Mouse (Mus musculus) left cerebral cortex, adult 18-20 months (tissue): ENCODE results near the gene Npat. TPM values are rescaled to one million over a fixed set of nuclear protein-coding genes. Genes with fewer than 3 reads are reported as not detected.

Experiments used
- DNase-seq, 2 experiments: peaks; one replicate each; pipeline ENCODE4 v3.0.0; 2021 to 2022; ENCODE audit warnings: low spot score in 2 of 2, mixed read lengths in 1 of 2
- long read RNA-seq, 2 experiments: library from polyadenylated mRNA; stranded (forward); transcript quantifications; one replicate each; pipeline ENCODE4 v2.0.0; 2021
- total RNA-seq, 2 experiments: library from RNA; stranded (reverse); gene quantifications; 2 replicates each; pipeline ENCODE4 v1.2.3; 2021

Npat gene
- total RNA-seq = 10 to 100 TPM; 18.9 to 22.0 TPM
- long read RNA-seq, experiment 1, full-length matches to known transcripts = 3 of 6 reads
- long read RNA-seq, experiment 1, partial matches to known transcripts = 1 of 6 reads
- long read RNA-seq, experiment 1, other reads (novel, unspliced or antisense) = 2 of 6 reads
- long read RNA-seq, experiment 2, partial matches to known transcripts = 0 of 1 reads
- long read RNA-seq, experiment 2, other reads (novel, unspliced or antisense) = 1 of 1 reads

DNA sequence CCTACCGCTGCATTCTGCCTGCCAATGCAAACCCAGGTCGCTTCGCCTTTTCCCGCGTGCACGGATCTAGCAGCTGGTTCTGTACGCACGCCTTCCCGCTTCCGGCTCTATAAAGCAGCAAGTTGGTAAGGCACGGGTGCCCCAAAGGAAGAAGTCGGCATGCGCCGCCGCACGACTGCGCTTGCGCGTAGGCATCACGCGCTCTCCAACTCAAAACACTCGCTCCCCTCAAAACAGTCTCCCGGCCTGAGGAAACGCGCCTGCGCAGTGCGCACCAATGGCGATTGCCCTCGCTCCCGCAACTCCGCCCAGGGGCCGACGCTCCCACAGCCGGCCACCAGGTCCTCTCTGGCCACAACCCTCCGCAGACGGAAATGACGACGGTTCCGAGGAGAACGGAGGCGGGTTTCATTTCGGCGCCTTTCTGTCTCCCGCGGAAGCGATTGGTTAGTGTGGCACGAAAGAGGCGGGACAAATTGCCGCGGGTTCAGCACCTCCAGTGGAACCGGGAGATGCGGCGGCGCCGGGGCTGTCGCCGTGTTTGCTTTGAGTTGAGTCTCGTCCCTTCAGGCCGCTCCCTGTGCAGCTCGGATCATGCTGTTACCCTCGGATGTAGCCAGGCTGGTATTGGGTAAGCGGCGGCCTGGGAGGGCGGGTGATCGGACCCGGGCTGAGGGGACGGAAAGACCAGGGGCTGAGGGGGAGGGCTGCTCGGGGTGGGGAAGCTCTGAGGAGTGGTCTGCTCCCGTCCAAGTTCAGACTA lies at the start of gene Npat, which contains the start of gene Atm:
Npat (plus strand) TSS at position 490 of the 763 bp plus-strand sequence.
Atm (minus strand) TSS at position 183 of the 763 bp plus-strand sequence.
- DNase-seq = peak; percentile 99 to 100

DNA sequence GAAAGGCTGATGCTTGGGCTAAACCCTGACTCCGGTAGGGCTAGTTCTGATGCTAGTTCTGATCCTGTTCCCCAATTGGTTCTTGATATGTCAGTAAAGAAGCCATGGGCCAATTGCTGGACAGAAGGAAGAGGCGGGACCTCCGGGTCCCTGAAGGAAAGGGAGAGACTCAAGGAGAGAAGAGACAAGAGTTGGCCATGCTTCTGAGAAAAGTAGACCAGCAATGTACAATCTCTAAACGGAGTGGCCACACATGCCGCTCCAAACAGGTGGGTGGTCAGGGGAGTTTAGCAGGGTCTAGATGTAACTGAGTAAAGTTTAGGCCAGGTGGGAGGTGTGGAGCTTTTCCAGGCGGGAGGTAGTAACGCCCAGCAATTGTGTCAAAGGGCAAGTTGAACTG lies 28.8 kb upstream of the Npat start:
- DNase-seq = no peak

DNA sequence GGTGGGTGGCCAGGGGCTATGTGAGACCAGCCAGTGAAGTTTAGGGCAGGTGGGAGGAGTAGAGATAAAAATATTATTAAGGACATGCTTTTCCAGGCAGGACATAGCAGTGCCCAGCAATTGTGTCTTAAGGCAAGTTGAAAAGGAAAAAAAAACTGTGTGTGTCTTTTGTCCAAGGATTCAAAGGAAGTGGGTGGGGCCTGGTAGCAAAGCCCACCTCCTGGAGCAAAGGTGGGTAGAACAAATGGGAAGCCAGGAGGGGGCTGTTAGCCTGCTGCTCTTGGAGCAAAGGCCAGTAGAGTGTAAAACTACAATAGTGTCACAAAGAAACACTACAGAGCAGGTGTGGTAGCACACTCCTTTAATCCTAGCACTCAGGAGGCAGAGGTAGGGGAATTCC lies 22.8 kb upstream of the Npat start:
- DNase-seq = no peak

DNA sequence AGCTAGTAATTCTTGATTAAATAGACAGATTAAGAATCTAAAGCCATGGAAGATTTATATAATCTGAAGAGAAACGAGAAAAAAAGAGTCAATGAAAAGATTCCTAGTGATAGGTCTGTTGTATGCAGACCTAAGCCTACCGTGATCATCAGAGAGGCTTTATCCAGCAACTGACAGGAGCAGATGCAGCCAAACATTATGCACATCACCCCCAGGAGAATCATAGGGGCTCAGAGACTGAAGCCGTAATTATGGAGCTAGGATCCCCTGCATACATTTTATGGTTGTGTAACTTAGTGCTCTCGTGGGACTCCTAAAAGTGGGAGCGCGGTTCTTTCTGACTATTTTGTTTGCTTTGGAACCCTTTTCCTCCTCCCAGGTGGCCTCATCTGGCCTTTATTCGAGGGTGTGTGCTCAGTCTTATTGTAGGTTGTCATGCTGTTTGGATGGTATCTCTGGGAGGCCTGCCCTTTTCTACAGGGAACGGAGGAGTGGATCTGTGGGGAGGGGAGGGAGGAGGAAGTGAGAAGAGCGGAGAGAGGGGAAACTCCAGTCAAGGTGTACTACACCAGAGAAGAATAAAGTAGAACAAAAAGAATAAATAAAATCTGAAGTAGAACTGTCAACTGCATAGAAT lies 19.4 kb upstream of the Npat start:
- DNase-seq = no peak

DNA sequence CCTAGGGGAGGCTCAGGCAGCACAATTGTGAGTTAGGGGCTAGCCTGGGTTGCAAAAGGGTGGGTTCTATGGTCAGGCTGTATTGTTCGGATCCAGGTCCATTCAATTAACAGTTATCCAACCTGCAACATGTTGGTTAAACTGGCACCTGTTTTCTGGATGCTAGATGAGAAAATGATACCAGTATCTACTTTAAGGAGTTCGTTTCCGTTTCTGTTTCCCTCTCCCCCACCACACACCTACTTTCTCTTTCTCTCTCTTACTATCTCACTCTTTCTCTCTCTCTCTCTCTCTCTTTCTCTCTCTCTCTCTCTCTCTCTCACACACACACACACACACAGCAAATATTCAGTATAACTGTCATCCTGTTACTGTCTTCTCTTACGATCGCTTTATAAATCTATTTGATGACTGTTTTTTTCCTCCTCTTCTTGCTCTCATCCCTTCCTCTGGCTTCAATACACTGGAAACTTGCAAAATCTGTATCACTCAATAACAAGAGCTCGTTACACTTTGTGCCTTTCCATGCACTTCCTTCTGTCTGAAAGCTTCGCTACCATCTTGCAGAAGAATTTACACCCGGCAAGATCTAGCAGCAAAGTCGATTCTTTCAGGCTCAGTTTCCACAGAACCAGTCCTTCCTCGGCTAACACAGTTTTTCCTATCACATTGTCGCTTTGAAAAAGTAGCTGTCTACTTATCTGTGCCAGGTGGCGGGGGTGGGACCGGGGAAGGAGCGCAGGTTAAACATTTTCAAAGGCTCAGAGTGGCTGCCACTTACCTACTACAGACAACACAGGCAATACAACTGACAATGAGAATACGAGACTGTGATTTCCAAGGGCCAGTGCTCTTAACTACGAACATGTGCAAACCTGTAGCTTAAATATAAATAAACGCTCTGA lies 1.2 kb upstream of the Npat start:
- peak in 1 of 2 experiments; percentile 2 for DNase-seq

DNA sequence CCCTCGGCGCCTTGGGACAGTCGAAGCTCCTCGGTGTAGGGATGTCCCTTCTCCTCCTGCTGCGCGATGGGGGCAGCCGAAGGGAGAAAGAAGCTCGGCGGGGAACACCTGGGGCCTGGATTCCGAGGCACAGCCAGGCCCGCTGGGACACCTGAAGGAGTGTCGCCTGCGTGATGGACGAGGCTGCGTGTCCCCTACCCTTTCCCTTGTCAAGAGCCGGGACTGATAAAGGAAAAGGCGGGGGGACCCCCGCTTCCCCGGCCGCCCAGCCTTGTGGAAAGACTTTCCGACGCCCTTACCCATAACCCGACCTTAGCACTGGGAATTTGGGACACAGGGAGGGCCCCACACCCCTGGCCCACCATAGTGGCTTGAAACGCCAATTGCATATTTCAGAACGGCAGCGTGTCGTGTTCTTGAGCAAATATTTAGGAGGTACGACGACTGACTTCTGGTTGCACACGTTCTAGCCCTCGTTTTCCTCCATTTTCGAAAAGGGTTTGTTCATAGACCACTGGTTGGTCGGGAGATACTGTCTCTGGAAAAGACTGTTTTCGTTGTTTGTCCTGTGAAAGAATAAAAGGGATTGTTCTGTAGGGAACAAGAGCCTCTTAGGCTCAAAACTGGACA lies 604 bp downstream of the Npat start:
- DNase-seq = peak; percentile 1 to 14

DNA sequence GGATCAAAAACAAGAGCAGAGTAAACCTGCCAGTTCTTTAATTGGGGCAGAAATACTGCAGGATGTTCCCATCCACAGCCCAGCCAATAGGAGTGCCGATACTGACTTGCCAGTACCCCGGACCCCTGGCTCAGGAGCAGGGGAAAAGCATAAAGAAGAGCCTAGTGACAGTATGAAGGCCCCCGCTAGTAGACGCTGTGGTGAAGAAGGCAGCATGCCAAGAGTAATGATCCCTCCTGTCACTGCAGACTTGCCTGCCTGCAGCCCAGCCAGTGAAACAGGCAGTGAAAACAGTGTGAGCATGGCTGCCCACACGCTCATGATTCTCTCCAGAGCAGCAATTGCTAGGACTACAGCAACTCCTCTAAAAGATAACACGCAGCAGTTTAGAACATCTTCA lies 33.8 kb downstream of the Npat start:
- peak; percentile 23 to 43 for DNase-seq

DNA sequence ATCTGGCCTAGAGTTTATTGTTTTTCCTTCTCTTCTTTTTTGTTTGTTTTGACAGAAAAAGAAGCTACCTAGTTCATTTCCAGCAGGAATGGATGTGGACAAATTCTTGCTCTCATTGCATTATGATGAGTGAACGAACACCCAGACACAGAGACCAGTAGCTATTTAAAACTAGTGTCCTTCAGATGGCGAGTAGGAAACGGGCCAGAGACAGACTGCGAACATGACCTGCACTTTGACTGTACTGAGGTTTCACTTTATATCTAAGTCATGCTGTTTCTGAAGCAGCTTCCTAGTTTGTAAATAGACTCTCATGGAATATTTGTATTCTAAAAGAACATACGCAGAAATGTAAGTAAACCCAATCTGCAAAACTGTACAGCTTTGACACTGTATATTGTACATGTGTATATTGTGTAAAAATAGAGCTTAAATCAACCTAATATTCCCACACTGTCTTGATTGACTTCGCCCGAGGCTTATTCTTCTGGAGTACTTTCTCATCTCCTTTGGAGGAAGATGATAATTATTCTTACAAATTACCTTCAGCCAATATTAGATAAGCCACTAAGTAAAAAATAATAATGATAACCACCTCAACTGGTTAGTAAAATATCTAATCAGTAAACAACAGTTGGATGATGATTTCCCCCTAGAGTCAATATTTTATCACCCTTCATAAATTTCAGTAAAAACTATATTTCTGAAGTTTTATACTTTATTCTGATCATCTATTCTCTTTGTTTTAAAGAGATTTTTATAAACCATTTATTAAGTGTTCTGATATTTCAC lies 35.9 kb downstream of the Npat start:
- DNase-seq = no peak

DNA sequence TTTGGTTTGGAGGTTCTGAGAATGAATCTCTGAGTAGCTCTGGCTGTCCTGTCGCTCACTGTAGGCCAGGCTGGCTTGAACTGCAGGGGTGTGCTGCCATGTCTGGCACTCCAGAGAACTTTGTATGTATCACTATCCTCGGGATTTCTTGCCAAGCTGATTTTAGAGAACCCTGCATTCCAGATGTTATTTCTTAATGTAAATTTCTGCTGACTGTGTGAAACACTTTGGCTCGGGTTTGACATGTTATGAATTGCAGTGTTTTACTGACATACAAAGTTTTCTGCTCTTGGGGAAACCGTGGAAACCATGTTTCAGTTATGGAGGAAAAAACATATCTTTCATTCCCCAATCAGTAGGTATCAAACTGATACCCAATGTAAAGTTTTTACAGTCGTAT lies 38.9 kb downstream of the Npat start:
- DNase-seq = no peak

DNA sequence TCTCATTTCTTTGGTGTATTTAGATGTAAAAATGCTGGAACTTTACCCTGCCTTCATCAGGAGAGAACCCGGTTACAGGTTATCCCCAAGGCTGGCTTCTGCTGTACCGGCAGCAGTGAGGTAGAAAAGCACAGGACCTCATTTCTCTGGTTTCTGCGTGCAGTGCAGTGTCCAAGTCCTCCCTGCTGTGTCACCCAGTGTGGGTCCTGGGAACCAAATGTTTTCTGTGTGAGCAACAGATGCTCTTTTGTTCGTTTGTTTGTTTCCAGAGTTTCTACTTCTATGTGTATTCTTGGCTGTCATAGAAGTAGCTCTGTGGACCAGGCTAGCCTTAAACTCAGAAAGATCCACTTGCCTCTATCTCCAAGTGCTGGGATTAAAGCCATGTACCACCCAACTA lies 45.0 kb downstream of the Npat start:
- no peak for DNase-seq

DNA sequence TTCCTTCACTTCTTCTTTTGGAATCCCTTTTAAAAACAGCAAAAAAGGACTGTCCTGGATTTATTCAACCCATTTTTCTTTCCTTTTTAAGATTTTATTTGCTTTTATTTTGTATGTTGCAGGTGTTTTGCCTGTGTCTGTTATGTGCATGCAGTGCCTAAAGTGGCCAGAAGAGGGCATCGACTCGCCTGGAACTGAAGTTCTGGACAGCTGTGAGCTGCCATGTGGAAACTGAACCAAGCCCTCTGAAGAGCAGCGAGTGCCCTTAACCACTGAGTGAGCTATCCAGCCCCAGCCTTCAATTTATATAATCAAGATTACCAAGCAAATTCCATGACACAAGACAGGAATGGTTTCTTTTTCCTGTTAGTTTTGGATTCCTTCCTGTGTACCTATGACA lies 57.9 kb downstream of the Npat start:
- DNase-seq = peak; percentile 32 to 57

DNA sequence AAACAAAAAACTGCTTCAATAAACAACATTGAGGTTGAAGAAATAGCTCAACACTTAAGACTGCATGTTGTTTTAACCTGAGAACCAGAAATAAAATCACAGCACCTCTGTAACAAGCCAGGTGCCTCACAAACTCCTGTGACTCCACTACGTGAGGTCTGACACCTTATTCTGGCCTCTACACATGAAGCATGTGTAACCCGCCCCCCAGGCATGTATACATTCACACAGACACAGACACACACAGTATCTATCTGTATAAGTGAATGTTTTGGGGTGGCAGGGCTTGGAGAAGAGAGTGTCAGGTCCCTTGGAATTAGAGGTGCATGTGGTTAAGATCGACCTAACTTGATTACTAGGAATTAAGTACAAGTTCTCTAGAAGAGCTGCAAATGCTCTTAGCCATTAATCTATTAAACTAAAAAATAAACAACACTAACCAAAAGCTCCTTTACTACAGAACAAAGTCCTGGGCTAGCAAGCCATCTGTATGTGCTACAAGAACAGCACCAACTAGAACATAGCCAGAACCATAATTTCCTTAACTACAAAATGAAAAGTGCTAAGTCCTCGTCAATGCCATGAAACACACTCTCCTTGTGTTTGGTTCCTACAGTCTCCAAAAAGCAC lies 60.2 kb downstream of the Npat start:
- no peak for DNase-seq

DNA sequence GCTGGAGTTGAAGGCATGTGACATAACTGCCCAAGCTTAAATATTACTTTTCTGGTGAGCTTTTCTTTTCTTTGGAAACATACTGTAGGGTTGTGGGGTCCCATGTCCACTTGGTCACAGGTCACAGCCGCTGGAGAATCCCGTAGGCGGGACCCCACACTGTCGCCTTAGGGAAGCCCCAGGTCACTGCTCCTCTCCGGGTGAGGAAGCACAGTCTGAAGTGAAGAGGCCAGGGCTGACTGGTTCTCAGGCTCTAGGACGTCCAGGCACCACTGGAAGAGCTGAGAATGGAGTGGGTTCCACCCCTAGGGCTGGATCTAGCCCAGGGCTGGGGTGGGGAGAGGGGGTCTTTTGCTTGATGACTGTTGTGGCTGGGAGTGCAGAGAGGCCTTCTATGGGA lies 61.8 kb downstream of the Npat start:
- no peak for DNase-seq

DNA sequence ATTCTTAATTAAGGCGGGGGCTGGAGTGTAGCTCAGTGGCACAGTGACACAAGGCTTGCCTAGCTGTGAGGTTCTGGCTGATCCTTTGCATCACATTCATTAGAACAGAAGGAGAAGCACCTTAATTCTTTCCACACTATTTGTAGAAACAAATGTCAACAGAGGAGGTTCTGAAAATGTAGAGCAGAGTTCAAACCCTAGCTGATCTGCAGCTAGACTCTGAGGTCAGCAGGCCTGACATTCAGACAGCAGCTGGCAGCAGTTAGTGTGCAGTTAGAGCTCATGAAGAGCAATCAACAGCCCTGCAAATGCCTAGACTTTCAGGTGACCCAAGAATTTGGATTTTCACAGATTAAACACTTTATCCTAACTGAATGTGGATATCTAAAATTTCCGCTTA lies 64.7 kb downstream of the Npat start:
- no peak for DNase-seq

DNA sequence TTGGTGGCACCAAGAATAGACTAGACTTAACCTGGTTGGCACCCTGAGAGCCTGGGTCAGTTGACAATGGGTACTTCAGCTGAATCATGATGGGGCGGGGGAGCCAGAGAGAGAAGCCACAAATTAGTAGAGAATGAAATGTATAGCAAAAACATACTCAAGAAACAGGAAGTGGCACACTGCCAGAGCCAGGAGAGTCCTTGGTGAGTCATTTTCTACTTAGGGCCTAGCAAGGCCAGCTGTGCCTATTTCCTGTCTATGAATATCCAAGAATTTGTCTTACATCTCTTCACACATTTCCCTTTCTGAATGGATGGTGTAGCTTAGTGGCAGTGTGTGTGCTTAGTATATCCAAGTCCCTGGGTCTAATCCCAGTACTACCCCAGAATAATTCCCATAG lies 66.5 kb downstream of the Npat start:
- DNase-seq = peak; percentile 13 to 27

DNA sequence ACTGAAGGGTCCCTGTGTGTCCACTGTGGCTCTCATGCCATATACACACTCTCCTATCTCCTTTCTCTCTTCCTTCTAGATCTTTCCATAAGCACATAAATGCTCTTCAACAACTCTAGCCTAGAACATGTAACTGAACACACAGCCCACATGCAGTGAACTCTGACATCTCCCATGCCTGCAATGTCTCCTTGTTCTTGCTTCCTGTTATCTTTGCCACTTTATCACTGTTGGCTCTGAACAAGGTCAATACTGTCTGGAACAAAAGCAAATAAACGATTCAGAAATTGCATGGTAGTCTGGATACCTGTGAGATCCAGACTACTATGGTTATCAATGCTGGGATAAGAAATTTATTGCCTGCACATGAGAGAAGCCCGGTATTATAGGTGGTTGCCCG lies 67.0 kb downstream of the Npat start:
- no peak for DNase-seq

DNA sequence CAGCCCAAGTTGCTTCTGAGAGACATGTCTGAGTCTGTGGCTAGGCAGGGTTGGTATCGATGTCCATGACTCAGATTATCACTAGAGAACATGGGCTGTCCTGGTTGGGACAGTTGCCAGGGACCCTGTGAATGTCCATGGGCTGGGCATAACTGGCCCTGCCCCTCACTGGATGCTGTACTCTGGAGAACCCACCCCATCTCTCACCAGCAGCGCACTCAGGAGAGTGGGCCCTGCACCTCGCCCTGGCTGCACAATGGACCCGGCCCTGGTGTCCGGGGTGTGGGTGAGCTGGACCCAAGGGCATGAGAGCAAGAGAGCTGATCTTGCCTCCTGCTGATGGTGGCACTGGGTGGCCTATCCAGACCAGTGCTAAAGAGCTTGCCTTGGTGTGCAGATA lies 68.1 kb downstream of the Npat start:
- no peak for DNase-seq

DNA sequence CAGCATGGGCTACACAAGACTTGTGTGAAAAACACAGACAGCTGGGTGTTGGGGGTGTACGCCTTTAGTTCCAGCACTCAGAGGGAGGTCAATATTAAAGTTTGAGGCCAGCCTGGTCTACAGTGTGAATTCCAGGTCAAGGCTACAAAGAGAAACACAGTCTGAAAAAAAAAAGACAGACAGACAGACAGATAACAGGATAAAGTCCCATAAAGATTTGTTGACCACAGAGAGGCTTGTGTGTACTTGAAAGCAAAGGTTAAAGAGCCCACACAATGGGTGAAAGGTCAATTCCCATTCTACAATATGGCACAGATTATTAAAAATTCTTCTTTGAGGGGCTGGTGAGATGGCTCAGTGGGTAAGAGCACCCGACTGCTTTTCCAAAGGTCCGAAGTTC lies 70.3 kb downstream of the Npat start:
- no peak for DNase-seq

DNA sequence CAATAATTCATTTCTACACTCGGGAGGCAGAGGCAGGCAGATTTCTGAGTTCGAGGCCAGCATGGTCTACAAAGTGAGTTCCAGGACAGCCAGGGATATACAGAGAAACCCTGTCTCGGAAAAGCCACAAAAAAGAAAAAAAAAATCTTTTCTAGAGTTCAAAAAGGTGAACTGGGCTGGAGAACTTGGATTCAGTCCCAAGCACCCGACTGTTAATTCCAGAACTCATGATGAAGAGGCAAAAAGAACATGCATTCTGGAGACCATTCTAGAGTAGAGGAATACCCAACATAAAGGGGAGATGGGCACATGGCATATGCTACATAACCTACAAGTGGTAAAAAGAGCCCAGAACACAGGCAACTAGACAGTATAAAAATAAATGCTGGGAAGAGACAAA lies 71.0 kb downstream of the Npat start:
- no peak for DNase-seq
